Mouse (Mus musculus): Measurements from ENCODE around the gene Pcsk7. TPM values are rescaled to one million over a fixed set of nuclear protein-coding genes. Genes with fewer than 3 reads are reported as not detected.

The Pcsk7 gene
- polyA plus RNA-seq, 1 experiment from 2014 or later = 13.6 TPM

DNA sequence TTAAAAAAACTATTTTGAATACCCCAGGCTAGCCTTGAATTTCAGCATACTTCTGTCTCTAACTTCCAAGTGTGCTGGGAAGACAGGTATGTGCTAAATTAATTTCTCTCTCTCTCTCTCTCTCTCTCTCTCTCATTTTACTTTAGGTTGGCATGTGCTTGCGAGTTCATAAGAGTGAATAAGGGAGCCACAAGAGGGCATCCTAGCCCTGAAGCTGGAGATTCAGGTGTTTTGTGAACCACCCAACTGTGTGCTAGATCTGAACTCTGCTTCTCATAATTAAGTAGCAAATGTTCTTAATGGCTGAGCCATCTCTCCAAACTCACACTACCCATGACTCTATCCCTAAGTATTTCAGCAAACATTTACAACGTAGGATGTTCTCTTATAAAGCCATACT, 70.6 kb downstream of the Pcsk7 start:
- ATAC-seq (replicated peaks; ENCODE audit: low FRiP score) (no peak), DNase-seq (ENCODE audit: low spot score) (no peak)
- Histone ChIP-seq H3K36me3 (ENCODE audit: control insufficient read depth, insufficient read depth, low read length) (peaks cover 26% of the 10 kb centered on the region), H3K4me2 (no peak overlapping the region), H3K4me1 (replicated peaks; ENCODE audit: control insufficient read depth, insufficient read depth, low read length) (peaks cover 7% of the 10 kb centered on the region), H3K9me3 (ENCODE audit: control insufficient read depth, low read length) (no peaks in the 10 kb centered on the region), H3K27ac (ENCODE audit: low read depth, low read length) (no peak overlapping the region), H3K9ac (ENCODE audit: low read depth, low read length) (no peak overlapping the region), H3K4me3 (ENCODE audit: low read depth, low read length) (no peak overlapping the region), H3K27me3 (replicated peaks; ENCODE audit: control insufficient read depth, insufficient read depth, low read length) (no peaks in the 10 kb centered on the region)
- WGBS = 91% methylated on average over 2 of the region's 2 CpGs

Small RNA genes within 50 kb of the gene (microRNA-seq; reads per million reads assigned to microRNA genes)
- gene Mir7087 (ENCODE audit: borderline number of aligned reads) = not detected

Other genes starting within 250 kb of the Pcsk7 start
- gene Cep164, start 77.8 kb upstream of the Pcsk7 start, polyA plus RNA-seq (2014; fragmentation: Nextera tagmentation; extraction: Ambion mirVana) = 10.3 and 12.9 TPM in 2 replicates
- 12.9 and 14.6 TPM in 2 replicates for gene Bace1, start 67.9 kb upstream of the Pcsk7 start, polyA plus RNA-seq (2014; fragmentation: Nextera tagmentation; extraction: Ambion mirVana)
- gene Rnf214, start 414 bp downstream of the Pcsk7 start, polyA plus RNA-seq (2014; fragmentation: Nextera tagmentation; extraction: Ambion mirVana) = 33.7 and 37.3 TPM in 2 replicates
- 17.9 and 24.1 TPM in 2 replicates for gene Tagln, start 29.6 kb downstream of the Pcsk7 start, polyA plus RNA-seq (2014; fragmentation: Nextera tagmentation; extraction: Ambion mirVana)
- gene Sidt2, start 48.8 kb downstream of the Pcsk7 start, polyA plus RNA-seq (2014; fragmentation: Nextera tagmentation; extraction: Ambion mirVana) = 34.1 and 36.2 TPM in 2 replicates
- gene Pafah1b2, start 106.2 kb downstream of the Pcsk7 start, polyA plus RNA-seq (2014; fragmentation: Nextera tagmentation; extraction: Ambion mirVana) = 137 and 154 TPM in 2 replicates
- 8.6 and 9.5 TPM in 2 replicates for gene Sik3, start 106.3 kb downstream of the Pcsk7 start, polyA plus RNA-seq (2014; fragmentation: Nextera tagmentation; extraction: Ambion mirVana)

Measured in liver, embryonic 11.5 days (tissue).